Mouse (Mus musculus) myocyte (in vitro differentiated cells): ENCODE measurements around the gene Lgals7.

Experiments used
- E2F4 ChIP-seq: IDR thresholded peaks from one replicate; pipeline ENCODE4 v1.6.1; 2011; ENCODE audit warnings: mild to moderate bottlenecking, control low read depth, moderate library complexity; ENCODE audit not compliant: insufficient read depth
- MAX ChIP-seq: IDR thresholded peaks from one replicate; pipeline ENCODE4 v1.6.1; 2011; ENCODE audit warnings: low read depth, mild to moderate bottlenecking, control low read depth
- MYOD1 ChIP-seq, 3 experiments: IDR thresholded peaks; one replicate each; pipeline ENCODE4 v1.6.1; 2011; ENCODE audit warnings: control low read depth in 2 of 3, low read depth in 2 of 3, mild to moderate bottlenecking in 2 of 3, moderate library complexity in 1 of 3; ENCODE audit not compliant: insufficient read length in 2 of 3, control insufficient read depth in 1 of 3
- MYOG ChIP-seq, 3 experiments: IDR thresholded peaks; one replicate each; pipeline ENCODE4 v1.6.1; 2011; ENCODE audit warnings: control low read depth in 2 of 3, low read depth in 2 of 3, mild to moderate bottlenecking in 2 of 3; ENCODE audit not compliant: insufficient read length in 2 of 3, control insufficient read depth in 1 of 3, insufficient read depth in 1 of 3
- POLR2A ChIP-seq: IDR thresholded peaks from one replicate; pipeline ENCODE4 v1.6.1; 2011; ENCODE audit warnings: low read depth, mild to moderate bottlenecking, control low read depth, moderate library complexity; ENCODE audit not compliant: insufficient read length
- POLR2AphosphoS2 ChIP-seq: IDR thresholded peaks from one replicate; pipeline ENCODE4 v1.6.1; 2011; ENCODE audit warnings: low read depth, control low read depth; ENCODE audit not compliant: insufficient read length
- SRF ChIP-seq: IDR thresholded peaks from one replicate; pipeline ENCODE4 v1.6.1; 2011; ENCODE audit warnings: low read depth; ENCODE audit not compliant: control insufficient read depth, insufficient read length
- TCF12 ChIP-seq: IDR thresholded peaks from one replicate; pipeline ENCODE4 v1.6.1; 2011; ENCODE audit warnings: mild to moderate bottlenecking, control low read depth; ENCODE audit not compliant: poor library complexity, insufficient read depth, severe bottlenecking
- TCF3 ChIP-seq: IDR thresholded peaks from one replicate; pipeline ENCODE4 v1.6.1; 2011; ENCODE audit warnings: low read depth, control low read depth; ENCODE audit not compliant: insufficient read length
- USF1 ChIP-seq: IDR thresholded peaks from one replicate; pipeline ENCODE4 v1.6.1; 2011; ENCODE audit warnings: low read depth, mild to moderate bottlenecking, control low read depth, moderate library complexity

DNA sequence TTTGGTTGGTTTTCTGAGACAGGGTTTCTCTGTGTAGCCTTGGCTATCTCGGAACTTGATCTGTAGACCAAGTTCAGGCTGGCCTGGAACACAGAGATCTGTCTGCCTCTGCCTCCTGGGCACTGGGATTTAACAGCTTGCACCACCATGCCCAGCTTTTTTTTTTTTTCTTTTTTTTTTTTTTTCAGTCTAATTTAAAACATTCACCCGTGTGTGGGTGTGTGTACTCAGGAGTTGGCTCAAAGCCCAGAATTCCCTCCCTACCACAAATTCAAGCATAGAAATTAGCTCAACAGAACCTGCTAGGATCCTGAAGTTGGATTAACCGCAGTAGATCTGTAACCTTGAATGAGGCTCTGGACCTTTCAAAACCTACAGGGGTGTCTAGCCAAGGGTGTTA, 36.3 kb upstream of the Lgals7 start:
- no peak for TF ChIP-seq POLR2AphosphoS2
- no peak for TF ChIP-seq POLR2A
- TF ChIP-seq USF1: no peak
- TF ChIP-seq TCF12: no peak
- no peak for TF ChIP-seq SRF
- no peak for TF ChIP-seq TCF3
- TF ChIP-seq MYOG (IDR thresholded peaks at IDR 0.05; ENCODE audit: control insufficient read depth in 1 of 3, insufficient read depth in 1 of 3, insufficient read length in 2 of 3, low read depth in 2 of 3): no peak
- no peak for TF ChIP-seq MAX
- peak in 1 of 3 experiments; percentile 17 for TF ChIP-seq MYOD1 (IDR thresholded peaks at IDR 0.05; ENCODE audit: control insufficient read depth in 1 of 3, insufficient read length in 2 of 3, low read depth in 2 of 3)
- TF ChIP-seq E2F4: no peak
